Mouse (Mus musculus): ENCODE data around the gene Batf2. TPM values are rescaled to one million over a fixed set of nuclear protein-coding genes. Genes with fewer than 3 reads are reported as not detected.
"Not testable (repeated sequence)": the region's sequence is repeated elsewhere in the genome, so short reads cannot be mapped to it uniquely, and the experiment has no call there.

Gene Batf2
- total and polyA plus RNA-seq, 3 experiments, result not detected

GRCm38 (mm10) chr19:6127760-6128341, 12.9 kb upstream of the Batf2 start, which contains the start of gene Snx15:
Snx15 (minus strand) TSS chr19:6128304.
- Histone ChIP-seq H3K4me1 (ENCODE audit: control insufficient read depth in 1 of 2, insufficient read depth in 2 of 2) (peaks cover 4 to 9% of the 10 kb centered on the region in 2 experiments; a peak in 3 of 4 replicates), H3K27ac (ENCODE audit: insufficient read depth, low read depth) (peak within 1 kb of the TSS; percentile 86), H3K36me3 (replicated peaks in 1 of 2; ENCODE audit: control insufficient read depth in 1 of 2, insufficient read depth in 1 of 2, low read length in 1 of 2) (peaks cover 0 to 8% of the 10 kb centered on the region in 2 experiments), H3K27me3 (replicated peaks) (no peaks in the 10 kb centered on the region), H3K79me2 (replicated peaks; ENCODE audit: control insufficient read depth, extremely low read depth, insufficient read depth, poor library complexity, severe bottlenecking) (no peaks in the 10 kb centered on the region), H3K4me2 (ENCODE audit: insufficient read depth, low read depth, poor library complexity, severe bottlenecking) (peak within 1 kb of the TSS; percentile 71), H3K4me3 (replicated peaks in 1 of 3; ENCODE audit: low read depth in 2 of 3, low read length in 2 of 3, poor library complexity in 1 of 3) (peak within 1 kb of the TSS; percentile 55 to 68 (median 56)), H3K9me3 (replicated peaks; ENCODE audit: low read length) (no peaks in the 10 kb centered on the region), H3K9ac (ENCODE audit: insufficient read depth, low read depth) (peak within 1 kb of the TSS; percentile 58)
- in situ Hi-C loops (cut with MboI; ENCODE audit: low pct_ligation_motif_present, low pct_unique_long_range_greater_than_20kb, low sequenced_read_pairs) (loop anchor here (10.0 kb wide), 1 partner anchor 163 kb away; the partner anchor contains the start of gene Pola2), dilution Hi-C loops (cut with MboI; ENCODE audit: extremely low pct_ligation_motif_present, extremely low pct_unique_long_range_greater_than_20kb, low sequenced_read_pairs) (no loop called here)
- peak; percentile 99 for DNase-seq (ENCODE audit: extremely low read depth)
- TF ChIP-seq MEF2A (IDR thresholded peaks at IDR 0.05; ENCODE audit: borderline replicate concordance, low read depth, low read length), result 0 out of 2 replicates have a peak, but pooled peaks have one; percentile 8
- TF ChIP-seq JUN (IDR thresholded peaks at IDR 0.05; ENCODE audit: insufficient read depth, low read depth, low read length), result no peak
- TF ChIP-seq TBP (conservative IDR thresholded peaks at IDR 0.05; ENCODE audit: low read depth, low read length), result peak; percentile 92
- TF ChIP-seq ZNF384 (IDR thresholded peaks at IDR 0.05; ENCODE audit: low read depth, low read length), result no peak
- peak; percentile 73 for TF ChIP-seq MAZ (IDR thresholded peaks at IDR 0.05; ENCODE audit: low read depth, low read length)
- TF ChIP-seq ETS1 (conservative IDR thresholded peaks at IDR 0.05; ENCODE audit: low read depth, low read length), result no peak
- 0 out of 2 replicates have a peak, but pooled peaks have one; percentile 33 for TF ChIP-seq TCF12 (IDR thresholded peaks at IDR 0.05; ENCODE audit: low read depth, low read length)
- TF ChIP-seq ZC3H11A (IDR thresholded peaks at IDR 0.05; ENCODE audit: low read depth, low read length), result peak; percentile 45; the same call in 1 of the 2 replicates
- TF ChIP-seq POLR2A (IDR thresholded peaks at IDR 0.05; ENCODE audit: low read depth, low read length), result peak; percentile 80
- no peak for TF ChIP-seq USF1 (IDR thresholded peaks at IDR 0.05; ENCODE audit: low read depth, low read length)
- TF ChIP-seq MXI1 (IDR thresholded peaks at IDR 0.05; ENCODE audit: low read depth, low read length), result peak; percentile 74; the same call in 1 of the 2 replicates
- TF ChIP-seq BHLHE40 (IDR thresholded peaks at IDR 0.05; ENCODE audit: low read depth, low read length), result no peak
- peak; percentile 100 for TF ChIP-seq SIN3A (IDR thresholded peaks at IDR 0.05; ENCODE audit: low read length)
- peak; percentile 71; the same call in 1 of the 2 replicates for TF ChIP-seq NELFE (IDR thresholded peaks at IDR 0.05; ENCODE audit: low read depth, low read length)
- TF ChIP-seq HCFC1 (IDR thresholded peaks at IDR 0.05; ENCODE audit: low read depth, low read length), result peak; percentile 73
- peak; percentile 75 for TF ChIP-seq MAX (IDR thresholded peaks at IDR 0.05; ENCODE audit: low read length)
- TF ChIP-seq USF2 (conservative IDR thresholded peaks at IDR 0.05; ENCODE audit: low read depth, low read length), result 0 out of 2 replicates have a peak, but pooled peaks have one; percentile 7
- TF ChIP-seq UBTF (IDR thresholded peaks at IDR 0.05; ENCODE audit: low read depth, low read length), result peak; percentile 86; the same call in 1 of the 2 replicates
- no peak for TF ChIP-seq RAD21 (IDR thresholded peaks at IDR 0.05; ENCODE audit: low read depth, low read length)

GRCm38 (mm10) chr19:6130414-6131128, 10.2 kb upstream of the Batf2 start:
- H3K4me2 ChIP-seq (ENCODE audit: insufficient read depth, low read depth, poor library complexity, severe bottlenecking); H3K79me2 ChIP-seq (replicated peaks; ENCODE audit: control insufficient read depth, extremely low read depth, insufficient read depth, poor library complexity, severe bottlenecking): not testable (repeated sequence)

More at GRCm38 (mm10) chr19:6130414-6131128, 10.2 kb upstream of the Batf2 start:
- H3K27me3 ChIP-seq (replicated peaks); dilution Hi-C loops (cut with MboI; ENCODE audit: extremely low pct_ligation_motif_present, extremely low pct_unique_long_range_greater_than_20kb, low sequenced_read_pairs); H3K4me1 ChIP-seq (ENCODE audit: control insufficient read depth in 1 of 2, insufficient read depth in 2 of 2); in situ Hi-C loops (cut with MboI; ENCODE audit: low pct_ligation_motif_present, low pct_unique_long_range_greater_than_20kb, low sequenced_read_pairs); DNase-seq (ENCODE audit: extremely low read depth); H3K4me3 ChIP-seq (replicated peaks in 1 of 3; ENCODE audit: low read depth in 2 of 3, low read length in 2 of 3, poor library complexity in 1 of 3); H3K9ac ChIP-seq (ENCODE audit: insufficient read depth, low read depth); H3K9me3 ChIP-seq (replicated peaks; ENCODE audit: low read length); H3K27ac ChIP-seq (ENCODE audit: insufficient read depth, low read depth): not testable (repeated sequence)
- H3K36me3 ChIP-seq (replicated peaks in 1 of 2; ENCODE audit: control insufficient read depth in 1 of 2, insufficient read depth in 1 of 2, low read length in 1 of 2), result peaks cover 0 to 23% of the 10 kb centered on the region in 2 experiments
